In genomic region chr9:99869275-99869674, GRCm38 (mm10) we compare ENCODE assay signal across 8 mouse cellular contexts. TPM values are rescaled to one million over a fixed set of nuclear protein-coding genes. Genes with fewer than 3 reads are reported as not detected.
DNase-seq lines count a peak whose midpoint lies in the region; ATAC-seq and TF ChIP-seq lines count a peak whose summit lies in the region.
"Had no signal": no experiment of that assay in that cellular context is flagged by ENCODE, and none has a peak within 500 bp of the region (broad histone marks: within the 10 kb centered on the region; RNA-seq: fewer than 3 reads in every experiment).

No protein-coding gene starts in this region.

- no peak for ATAC-seq in lung, postnatal 0 days
- ATAC-seq in forebrain, embryonic 13.5 days = peak; percentile 62
- ATAC-seq in limb, embryonic 14.5 days (ENCODE audit: low FRiP score, low read depth) = no peak

- no peak for TF ChIP-seq POLR2A in limb, embryonic 14.5 days (IDR thresholded peaks at IDR 0.05; ENCODE audit: borderline replicate concordance, extremely low read depth, insufficient read depth, insufficient read length)

- H3K27me3 ChIP-seq in lung, postnatal 0 days (replicated peaks; ENCODE audit: insufficient read depth, low read length) = peaks cover 63% of the 10 kb centered on the region
- H3K27me3 ChIP-seq in forebrain, embryonic 13.5 days = peaks cover 98% of the 10 kb centered on the region
- peaks cover 88% of the 10 kb centered on the region for H3K27me3 ChIP-seq in limb, embryonic 14.5 days (ENCODE audit: control insufficient read depth, insufficient read depth, low read length)

- no peak for TF ChIP-seq EP300 in lung, postnatal 0 days (IDR thresholded peaks at IDR 0.05)

- no peaks in the 10 kb centered on the region for H3K36me3 ChIP-seq in lung, postnatal 0 days (ENCODE audit: insufficient read depth, low read length)
- H3K36me3 ChIP-seq in forebrain, embryonic 13.5 days (ENCODE audit: poor library complexity, severe bottlenecking) = no peaks in the 10 kb centered on the region
- no peaks in the 10 kb centered on the region for H3K36me3 ChIP-seq in limb, embryonic 14.5 days (ENCODE audit: control insufficient read depth, insufficient read depth, low read length)
- H3K36me3 ChIP-seq: liver, embryonic 13.5 days had no signal

- under 1% methylated on average over 25 of the region's 29 CpGs for WGBS in lung, postnatal 0 days
- WGBS in forebrain, embryonic 13.5 days = under 1% methylated on average over 29 of the region's 29 CpGs
- 1% methylated on average over 23 of the region's 29 CpGs for WGBS in limb, embryonic 14.5 days

- peak overlapping the region; percentile 25 for H3K4me3 ChIP-seq in lung, postnatal 0 days (ENCODE audit: low read depth, low read length)
- H3K4me3 ChIP-seq in forebrain, embryonic 13.5 days = peak overlapping the region; percentile 31
- H3K4me3 ChIP-seq in limb, embryonic 14.5 days (replicated peaks; ENCODE audit: low read length) = peak overlapping the region; percentile 22
- H3K4me3 ChIP-seq: liver, embryonic 13.5 days had no signal

- H3K4me2 ChIP-seq in lung, postnatal 0 days (replicated peaks; ENCODE audit: low read depth, low read length) = peak overlapping the region; percentile 40
- peak overlapping the region; percentile 53 for H3K4me2 ChIP-seq in forebrain, embryonic 13.5 days
- peak overlapping the region; percentile 31; the same call in 1 of the 2 replicates for H3K4me2 ChIP-seq in limb, embryonic 14.5 days (replicated peaks; ENCODE audit: low read depth, low read length, severe bottlenecking)
- H3K4me2 ChIP-seq: liver, embryonic 13.5 days had no signal

- no peak for TF ChIP-seq CTCF in lung, postnatal 0 days (IDR thresholded peaks at IDR 0.05)

- H3K4me1 ChIP-seq in lung, postnatal 0 days (ENCODE audit: insufficient read depth, low read depth, low read length) = no peaks in the 10 kb centered on the region; the same call in 1 of the 2 replicates
- H3K4me1 ChIP-seq in forebrain, embryonic 13.5 days = peaks cover 51% of the 10 kb centered on the region
- peaks cover 5% of the 10 kb centered on the region; the same call in 1 of the 2 replicates for H3K4me1 ChIP-seq in limb, embryonic 14.5 days (ENCODE audit: control insufficient read depth, insufficient read depth, low read length)
- H3K4me1 ChIP-seq: liver, embryonic 13.5 days had no signal

- DNase-seq in lung, postnatal 0 days (ENCODE audit: low spot score) = no peak
- DNase-seq in lung, postnatal 25 days (ENCODE audit: low spot score) = no peak
- no peak for DNase-seq in limb, embryonic 14.5 days (ENCODE audit: low spot score)
- no peak for DNase-seq in thymus, postnatal 25 days
- no peak for DNase-seq in layer of hippocampus, adult 11-12 months (ENCODE audit: low spot score)
- DNase-seq in adrenal gland, adult 2 months = no peak
- DNase-seq: liver, embryonic 13.5 days had no signal

- H3K9ac ChIP-seq in lung, postnatal 0 days (replicated peaks; ENCODE audit: low read depth) = no peak overlapping the region
- H3K9ac ChIP-seq in forebrain, embryonic 13.5 days = no peak overlapping the region
- H3K9ac ChIP-seq in limb, embryonic 14.5 days (ENCODE audit: low read depth, low read length, severe bottlenecking) = no peak overlapping the region
- H3K9ac ChIP-seq: liver, embryonic 13.5 days had no signal

- H3K27ac ChIP-seq in lung, postnatal 0 days (ENCODE audit: low read length) = no peak overlapping the region
- no peak overlapping the region for H3K27ac ChIP-seq in forebrain, embryonic 13.5 days
- H3K27ac ChIP-seq in limb, embryonic 14.5 days (replicated peaks; ENCODE audit: low read depth, low read length) = no peak overlapping the region
- H3K27ac ChIP-seq: liver, embryonic 13.5 days had no signal

- H3K9me3 ChIP-seq in lung, postnatal 0 days (ENCODE audit: low read length) = no peaks in the 10 kb centered on the region
- H3K9me3 ChIP-seq in forebrain, embryonic 13.5 days (replicated peaks) = no peaks in the 10 kb centered on the region
- H3K9me3 ChIP-seq in limb, embryonic 14.5 days (ENCODE audit: control insufficient read depth, low read length) = no peaks in the 10 kb centered on the region
- H3K9me3 ChIP-seq: liver, embryonic 13.5 days had no signal

RNA-seq across cellular contexts. Expression of gene Sox14, which starts 6.7 kb away (rescaled TPM):
- polyA plus RNA-seq in lung, postnatal 0 days (2015; fragmentation: Nextera tagmentation; extraction: Ambion mirVana) = not detected in 2 replicates
- 4.2 and 8.1 TPM in 2 replicates for polyA plus RNA-seq in forebrain, embryonic 13.5 days (2015; fragmentation: Nextera tagmentation; extraction: Ambion mirVana)
- polyA plus RNA-seq in limb, embryonic 14.5 days (2012; rRNA removed) = 0.08 and 0.18 TPM in 2 replicates
- polyA plus RNA-seq in limb, embryonic 14.5 days (2014; fragmentation: Nextera tagmentation; extraction: Ambion mirVana) = 0.08 TPM in 1 of 2 replicates, not detected in the other
- not detected for total RNA-seq in adrenal gland, adult 2 months (2021)
- polyA plus RNA-seq in adrenal gland, adult 2 months (2012; rRNA removed) = not detected in 2 replicates
- polyA plus RNA-seq: liver, embryonic 13.5 days had no signal
